Mouse (Mus musculus) kidney, postnatal 0 days (tissue): ENCODE measurements around the gene Egfl8. TPM values are rescaled to one million over a fixed set of nuclear protein-coding genes. Genes with fewer than 3 reads are reported as not detected.

Experiments used
- ATAC-seq: fragments of 200-750 bp; cut with Nextera tagmentation; replicated peaks from 2 replicates; pipeline ENCODE4 v1.8.0; 2017; ENCODE audit warnings: low read depth, moderate number of reproducible peaks, moderate TSS enrichment, moderate library complexity; ENCODE audit not compliant: low FRiP score
- DNase-seq: peaks from one replicate; pipeline ENCODE4 v3.0.0-alpha.2; 2016; ENCODE audit warnings: low spot score
- H3K27ac ChIP-seq: fragments of 300-500 bp; sonication (generic); 2 replicates; pipeline ENCODE4 v1.5.1; 2014; ENCODE audit warnings: mild to moderate bottlenecking
- H3K27me3 ChIP-seq: fragments of 300-500 bp; sonication (generic); 2 replicates; pipeline ENCODE4 v1.6.1; 2014; ENCODE audit warnings: low read length, mixed read lengths; ENCODE audit not compliant: insufficient read depth
- H3K36me3 ChIP-seq: fragments of 300-500 bp; sonication (generic); 2 replicates; pipeline ENCODE4 v1.6.1; 2014; ENCODE audit warnings: low read length, mixed read lengths; ENCODE audit not compliant: insufficient read depth
- H3K4me1 ChIP-seq: fragments of 300-500 bp; sonication (generic); replicated peaks from 2 replicates; pipeline ENCODE4 v1.6.1; 2014; ENCODE audit warnings: antibody characterized with exemption, low read length, mixed read lengths; ENCODE audit not compliant: insufficient read depth
- H3K4me2 ChIP-seq: fragments of 300-500 bp; sonication (generic); 2 replicates; pipeline ENCODE4 v1.6.1; 2014; ENCODE audit warnings: mild to moderate bottlenecking, low read length, moderate library complexity, mixed read lengths
- H3K4me3 ChIP-seq: fragments of 300-500 bp; sonication (generic); replicated peaks from 2 replicates; pipeline ENCODE4 v1.5.1; 2014; ENCODE audit warnings: low read depth, low read length
- H3K9ac ChIP-seq: fragments of 300-500 bp; sonication (generic); 2 replicates; pipeline ENCODE4 v1.6.1; 2014; ENCODE audit warnings: low read depth, low read length
- H3K9me3 ChIP-seq: fragments of 300-500 bp; sonication (generic); replicated peaks from 2 replicates; pipeline ENCODE4 v1.6.1; 2016; ENCODE audit warnings: low read length, inconsistent platforms, mixed read lengths
- CTCF ChIP-seq: IDR thresholded peaks from 2 replicates; pipeline ENCODE4 v1.5.1; 2016; ENCODE audit warnings: antibody characterized with exemption, low read depth, mild to moderate bottlenecking, moderate library complexity
- WGBS: fragments of 180-500 bp; shearing (Covaris S2); extraction: QIAGEN DNeasy Blood & Tissue Kit; methylation state at CpG from one replicate; pipeline ENCODE4 v1.1.7; 2014; 5-methylcytosine and 5-hydroxymethylcytosine counted together
- polyA plus RNA-seq: library from polyadenylated mRNA; unstranded; fragments of >200 nt; fragmentation: Nextera tagmentation; extraction: Ambion mirVana; gene quantifications from 2 replicates; pipeline ENCODE4 v1.2.1, GENCODE M21; 2015

Gene Egfl8
- polyA plus RNA-seq, 1 experiment from 2014 or later: 5.9 TPM

GRCm38 (mm10) chr17:34587814-34588213 is 28.0 kb downstream of the Egfl8 start:
- DNase-seq: no peak

GRCm38 (mm10) chr17:34587423-34587811 is 28.4 kb downstream of the Egfl8 start:
- Histone ChIP-seq H3K36me3 (no peaks in the 10 kb centered on the region), H3K9me3 (no peaks in the 10 kb centered on the region), H3K4me1 (peaks cover 43% of the 10 kb centered on the region), H3K9ac (peak overlapping the region; percentile 85), H3K4me3 (peak overlapping the region; percentile 74), H3K4me2 (peak overlapping the region; percentile 98), H3K27me3 (no peaks in the 10 kb centered on the region), H3K27ac (peak overlapping the region; percentile 89)
- under 1% methylated on average over 48 of the region's 50 CpGs for WGBS
- peak; percentile 95 for DNase-seq
- peak; percentile 71 for ATAC-seq
- TF ChIP-seq CTCF: no peak

More at GRCm38 (mm10) chr17:34587814-34588213, 28.0 kb downstream of the Egfl8 start:
- Histone ChIP-seq H3K4me3 (peak overlapping the region; percentile 74), H3K27me3 (no peaks in the 10 kb centered on the region), H3K27ac (peak overlapping the region; percentile 89), H3K9ac (peak overlapping the region; percentile 85), H3K4me1 (peaks cover 43% of the 10 kb centered on the region), H3K9me3 (no peaks in the 10 kb centered on the region), H3K4me2 (peak overlapping the region; percentile 98), H3K36me3 (no peaks in the 10 kb centered on the region)
- 2% methylated on average over 19 of the region's 19 CpGs for WGBS
- no peak; the same call in 1 of the 2 replicates for ATAC-seq
- TF ChIP-seq CTCF: no peak

GRCm38 (mm10) chr17:34586796-34587422 is 28.9 kb downstream of the Egfl8 start:
- peak overlapping the region; percentile 74 for H3K4me3 ChIP-seq
- under 1% methylated on average over 38 of the region's 38 CpGs for WGBS
- H3K9ac ChIP-seq: peak overlapping the region; percentile 85
- peak overlapping the region; percentile 98 for H3K4me2 ChIP-seq
- DNase-seq (peak; percentile 96), ATAC-seq (peak; percentile 57)
- H3K36me3 ChIP-seq: no peaks in the 10 kb centered on the region
- H3K4me1 ChIP-seq: peaks cover 43% of the 10 kb centered on the region
- no peaks in the 10 kb centered on the region for H3K9me3 ChIP-seq
- H3K27ac ChIP-seq: peak overlapping the region; percentile 89
- H3K27me3 ChIP-seq: no peaks in the 10 kb centered on the region
- TF ChIP-seq CTCF: no peak

- Histone ChIP-seq H3K4me1 (peaks cover 36% of the 10 kb centered on the region), H3K4me2 (peak overlapping the region; percentile 98), H3K36me3 (no peaks in the 10 kb centered on the region), H3K9ac (peak overlapping the region; percentile 85; the same call in 1 of the 2 replicates), H3K4me3 (peak overlapping the region; percentile 74), H3K9me3 (no peaks in the 10 kb centered on the region), H3K27me3 (no peaks in the 10 kb centered on the region), H3K27ac (peak overlapping the region; percentile 89; the same call in 1 of the 2 replicates)
- ATAC-seq: no peak
- no peak for DNase-seq
- 24% methylated on average over 32 of the region's 32 CpGs for WGBS
- no peak for TF ChIP-seq CTCF
These were observed 29.6 kb downstream of the Egfl8 start for GRCm38 (mm10) chr17:34585877-34586771.

- Histone ChIP-seq H3K4me1 (peaks cover 26% of the 10 kb centered on the region), H3K9me3 (no peaks in the 10 kb centered on the region), H3K27me3 (no peaks in the 10 kb centered on the region), H3K4me2 (no peak overlapping the region), H3K4me3 (no peak overlapping the region), H3K36me3 (no peaks in the 10 kb centered on the region), H3K27ac (no peak overlapping the region), H3K9ac (no peak overlapping the region)
- DNase-seq (no peak), ATAC-seq (no peak)
- WGBS: 87% methylated on average over 8 of the region's 8 CpGs
- no peak for TF ChIP-seq CTCF
These were observed 30.6 kb downstream of the Egfl8 start for GRCm38 (mm10) chr17:34585121-34585520.

- Histone ChIP-seq H3K9ac (no peak overlapping the region), H3K27ac (no peak overlapping the region), H3K9me3 (no peaks in the 10 kb centered on the region), H3K4me1 (peaks cover 13% of the 10 kb centered on the region), H3K4me2 (no peak overlapping the region), H3K36me3 (no peaks in the 10 kb centered on the region), H3K4me3 (no peak overlapping the region), H3K27me3 (no peaks in the 10 kb centered on the region)
- DNase-seq (no peak), ATAC-seq (no peak)
- WGBS: 89% methylated on average over 8 of the region's 8 CpGs
- no peak for TF ChIP-seq CTCF
These were observed 32.0 kb downstream of the Egfl8 start for GRCm38 (mm10) chr17:34583819-34584218.
